Mouse (Mus musculus) left cerebral cortex, postnatal 36 days (tissue): ENCODE measurements around the gene Ifna2. TPM values are rescaled to one million over a fixed set of nuclear protein-coding genes. Genes with fewer than 3 reads are reported as not detected.
A peak's percentile ranks its signal among the peaks of the same experiment; 100 is the strongest.

ENCODE experiments used
- DNase-seq, 2 experiments: peaks; one replicate each; pipeline ENCODE4 v3.0.0; 2021 to 2022; ENCODE audit warnings: low spot score in 2 of 2, mixed read lengths in 1 of 2
- intact Hi-C: fragments of 180-260 bp; cut with DNase I; formaldehyde crosslinking; loops from one replicate; pipeline ENCODE4 v1.15.1; 2025
- total RNA-seq, 2 experiments: library from RNA; stranded (reverse); gene quantifications; 2 replicates each; pipeline ENCODE4 v1.2.3; 2021

The Ifna2 gene
- not detected for total RNA-seq

DNA sequence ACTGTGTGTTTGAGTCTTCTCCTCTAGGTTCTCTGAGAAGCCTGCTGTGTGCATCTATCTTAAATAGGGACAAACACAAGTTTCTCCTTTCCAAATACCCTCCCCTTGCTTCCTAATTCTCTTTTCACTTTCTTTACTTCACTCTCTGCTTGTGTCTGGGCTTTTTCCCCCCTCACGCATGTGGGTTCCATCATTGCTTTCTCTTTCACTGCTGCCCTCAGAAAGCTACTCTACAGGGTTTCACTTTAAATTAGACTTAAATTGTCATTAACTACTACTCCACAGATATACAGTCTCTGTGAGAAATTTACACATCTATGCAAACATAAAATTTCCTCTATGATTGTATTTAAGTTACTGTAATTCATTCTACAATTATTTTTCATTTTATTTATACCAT lies at the start of gene Ifna2:
Ifna2 (minus strand) TSS at position 101 of the 400 bp plus-strand sequence.
- no peak for DNase-seq
- intact Hi-C loops = no loop called here

DNA sequence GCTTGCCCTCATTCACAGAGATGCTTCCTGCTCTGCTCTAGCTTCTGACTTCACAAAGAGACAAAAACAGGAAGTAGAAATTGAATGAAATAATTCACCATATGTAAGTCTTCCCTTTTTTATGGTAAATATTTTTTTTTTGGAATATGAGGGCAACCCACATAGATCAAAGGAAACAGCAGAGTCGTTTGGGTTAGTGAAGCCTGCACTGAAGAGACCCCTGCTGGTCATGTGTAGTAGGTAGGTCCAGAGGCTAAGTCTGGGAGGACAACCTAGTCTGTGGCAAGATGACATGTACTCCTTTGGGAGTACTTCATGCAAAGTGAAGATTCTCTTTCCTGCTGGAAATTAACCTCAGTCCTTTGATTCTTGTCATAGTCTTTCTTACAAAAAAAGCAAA lies 43.6 kb upstream of the Ifna2 start:
- no peak for DNase-seq
- intact Hi-C loops = no loop called here

DNA sequence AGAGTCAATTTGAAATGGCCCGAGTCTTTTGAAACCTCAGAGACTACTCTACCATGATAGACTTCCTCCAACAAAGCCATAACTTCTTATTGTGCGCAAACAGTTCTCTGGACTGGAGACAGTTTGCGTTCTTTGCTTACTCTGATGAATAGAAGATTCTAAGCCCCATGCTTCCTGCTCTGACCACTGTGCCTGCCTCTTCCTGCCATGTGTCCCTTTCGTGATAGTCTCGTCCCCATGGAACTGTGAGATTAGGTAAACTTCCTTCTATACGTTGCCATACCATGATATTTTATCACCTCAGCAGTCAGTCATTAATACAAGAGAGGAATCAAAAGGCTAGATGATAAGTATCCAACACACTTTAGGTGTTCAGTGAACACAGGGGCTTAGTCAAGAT lies 43.0 kb upstream of the Ifna2 start:
- intact Hi-C loops = no loop called here
- no peak for DNase-seq

DNA sequence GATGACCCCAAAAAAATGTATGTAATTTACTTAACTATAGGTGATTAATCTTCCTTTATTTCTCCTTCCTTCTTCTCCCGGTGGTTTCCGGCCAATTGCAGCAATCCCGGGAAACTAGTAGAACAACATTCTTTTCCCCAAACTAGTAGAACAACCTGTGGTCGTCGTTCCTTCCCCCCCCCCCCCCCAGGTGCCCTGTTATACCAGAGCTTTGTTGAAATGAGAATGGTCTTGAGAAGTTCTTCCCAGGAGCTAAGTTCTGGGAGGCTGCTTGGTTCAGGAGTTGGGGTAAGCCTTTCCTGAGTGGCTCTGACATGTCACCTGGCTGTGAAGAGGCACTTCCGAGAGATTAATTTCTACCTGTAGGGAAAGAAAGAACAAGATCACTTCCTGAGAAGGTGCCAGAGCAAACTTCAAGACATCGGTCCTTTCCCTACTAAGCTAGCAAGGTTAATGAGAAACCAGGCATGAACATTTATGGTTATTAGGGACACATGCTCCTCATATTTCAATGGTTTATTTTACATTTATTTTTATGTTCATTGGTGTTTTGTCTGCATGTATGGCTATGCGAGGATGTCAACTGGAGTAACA lies 39.9 kb upstream of the Ifna2 start:
- intact Hi-C loops = no loop called here
- no peak for DNase-seq

DNA sequence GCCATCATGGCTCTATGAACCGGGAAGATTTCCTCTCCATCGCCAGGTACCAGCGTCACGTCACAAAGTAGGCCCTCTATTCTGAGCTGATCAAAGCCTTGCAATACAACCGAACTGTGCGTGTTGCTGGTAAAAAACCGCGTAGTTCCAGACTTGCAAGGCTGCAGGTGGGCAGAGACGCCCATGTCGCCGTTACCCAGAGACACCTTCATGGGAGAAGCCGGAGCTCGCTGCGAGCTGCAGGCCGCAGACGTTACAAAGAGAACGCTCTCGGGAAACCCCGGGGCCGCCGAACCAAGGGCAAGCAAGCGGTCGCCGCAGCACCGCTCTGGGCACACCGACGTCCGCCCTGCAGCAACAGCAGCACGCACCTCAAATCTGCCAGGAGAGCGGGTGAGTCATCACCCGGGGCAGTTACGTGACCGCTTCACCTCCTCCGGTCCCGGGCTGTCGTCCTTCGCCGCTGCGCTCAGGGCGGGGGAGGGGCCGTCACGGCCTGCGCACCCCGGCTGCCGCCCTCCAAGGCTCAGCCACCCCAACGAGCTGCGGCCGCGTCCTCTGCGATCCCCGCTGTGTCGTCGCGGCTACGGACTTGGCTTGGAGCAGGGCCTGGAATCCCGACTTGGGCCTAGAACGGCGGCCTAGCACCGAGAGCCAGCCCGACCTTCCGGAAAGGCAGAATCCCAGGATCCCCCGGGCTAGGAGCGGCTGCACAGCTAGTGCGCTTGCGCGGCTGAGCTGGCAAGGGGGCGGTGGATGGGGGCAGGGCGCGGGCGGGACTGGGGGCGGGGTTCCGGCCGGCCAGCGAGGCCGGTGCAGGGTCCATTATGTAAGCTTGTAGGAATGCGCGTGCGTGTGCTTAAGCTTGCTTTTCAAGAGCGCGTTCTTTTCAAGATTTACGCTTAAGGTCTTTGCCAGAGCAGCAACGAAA lies 38.3 kb upstream of the Ifna2 start, which contains the start of the genes Gm26566 and Klhl9:
Gm26566 (plus strand) TSS at position 15 of the 931 bp plus-strand sequence.
Klhl9 (minus strand) TSS at position 675 of the 931 bp plus-strand sequence.
- DNase-seq = peak; percentile 90 to 92
- intact Hi-C loops = no loop called here

DNA sequence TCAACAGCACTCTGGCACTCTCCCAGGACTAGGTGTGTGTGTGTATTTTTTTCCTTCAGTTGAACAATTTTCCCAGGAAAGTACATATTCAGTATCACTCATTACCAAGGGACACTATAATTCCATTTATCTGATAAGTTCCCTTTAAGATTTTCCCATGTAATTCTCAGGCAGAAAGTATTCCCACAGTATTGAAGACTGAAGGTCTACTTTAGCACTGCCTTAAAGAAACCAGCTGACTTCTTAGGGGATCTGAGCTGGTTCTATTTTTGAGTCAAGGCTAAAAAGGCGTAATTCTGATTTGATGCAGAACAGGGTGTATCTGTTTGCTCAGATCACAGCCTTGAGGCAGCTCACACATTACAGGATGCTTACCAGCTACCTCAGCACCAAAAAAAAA lies 35.0 kb upstream of the Ifna2 start:
- intact Hi-C loops = no loop called here
- DNase-seq = no peak

DNA sequence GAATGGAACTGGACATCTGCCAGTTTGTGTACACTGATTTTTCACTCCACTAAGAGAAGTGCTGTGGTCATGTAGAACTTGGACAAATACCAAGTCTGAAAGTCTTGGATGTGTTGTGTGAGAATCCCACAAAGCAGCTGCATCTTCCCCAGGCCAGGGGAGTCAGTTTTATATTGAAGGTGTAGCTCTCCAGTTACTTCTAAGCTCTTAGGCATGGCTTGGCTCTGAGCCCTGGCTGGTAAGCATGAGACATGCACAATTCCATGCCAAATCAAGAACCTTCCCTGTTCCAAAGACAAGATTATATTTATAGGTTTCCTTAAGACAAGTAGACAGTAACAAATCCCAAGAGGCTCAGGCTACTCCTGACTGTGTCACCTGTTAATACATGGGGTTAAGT lies 31.3 kb upstream of the Ifna2 start:
- intact Hi-C loops = no loop called here
- DNase-seq = no peak

DNA sequence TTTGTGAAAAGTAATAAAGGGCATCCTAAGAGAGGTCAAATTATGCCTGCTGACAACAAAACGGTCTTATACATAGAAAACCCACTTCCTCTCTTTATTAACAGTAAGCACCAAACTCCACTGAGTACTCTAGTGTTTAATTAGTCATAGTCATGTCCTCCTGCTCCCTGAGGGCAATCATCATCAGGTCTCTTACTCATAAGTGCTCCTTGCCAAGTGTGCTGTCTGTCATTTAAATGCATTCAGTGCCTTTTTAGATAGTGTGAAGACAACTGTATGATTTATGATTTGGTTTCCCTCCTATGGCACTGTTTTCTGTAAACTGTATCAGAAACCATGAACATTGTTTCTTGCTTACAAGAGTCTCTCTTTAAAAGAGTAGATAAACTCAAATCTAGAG lies 30.6 kb upstream of the Ifna2 start:
- intact Hi-C loops = no loop called here

DNA sequence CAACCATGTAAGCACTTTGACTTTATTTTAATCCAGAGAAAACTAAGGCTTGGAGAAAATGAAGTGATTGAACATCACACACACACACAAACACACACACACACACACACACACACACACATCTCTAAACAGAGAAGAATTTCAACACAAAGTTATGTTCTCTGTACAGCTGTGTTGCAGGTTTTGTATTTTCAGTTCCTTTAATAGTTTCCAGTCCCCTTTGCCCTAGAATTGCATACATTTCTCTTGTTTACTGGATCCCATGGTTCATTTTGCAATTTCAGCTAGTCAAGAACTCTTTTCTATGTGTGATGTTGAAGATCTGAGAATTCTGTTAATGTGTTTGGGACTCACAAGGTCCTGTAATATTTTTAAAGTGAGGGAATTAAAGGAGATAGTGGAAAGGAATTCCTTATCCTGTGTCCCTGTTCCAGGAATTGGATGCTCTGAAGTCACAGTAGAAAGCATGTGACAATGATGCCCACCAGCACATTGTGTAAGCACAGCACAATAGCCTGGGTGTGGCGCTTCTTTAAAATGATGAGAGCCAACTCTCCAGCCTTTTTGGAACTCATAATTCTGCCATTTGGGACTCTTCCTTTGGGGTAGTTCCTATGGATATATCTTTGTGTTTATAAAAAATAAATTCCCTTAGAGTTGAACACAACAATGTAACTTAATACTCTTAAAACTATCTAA lies 23.6 kb upstream of the Ifna2 start:
- DNase-seq = no peak
- intact Hi-C loops = no loop called here

More for the DNA sequence above, 30.6 kb upstream of the Ifna2 start:
- DNase-seq = no peak

DNA sequence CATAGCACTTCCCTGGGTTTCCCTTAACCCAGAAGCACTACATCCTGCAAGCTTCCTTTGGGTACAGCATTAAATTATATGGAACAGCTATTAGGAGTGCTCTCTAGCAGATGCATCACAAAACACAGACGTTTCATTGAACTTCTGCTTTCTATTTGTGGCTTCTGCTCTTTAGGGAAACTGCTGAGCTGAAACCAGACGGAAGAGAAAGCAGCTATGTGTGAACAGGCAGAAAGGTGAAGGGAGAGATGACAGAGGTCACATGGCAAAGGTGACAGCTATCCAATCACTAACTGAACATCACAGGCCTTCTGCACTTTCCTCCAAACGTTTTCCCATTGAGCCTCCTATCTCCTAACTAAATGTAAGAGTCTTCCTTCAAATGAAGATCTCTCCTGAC lies 22.2 kb upstream of the Ifna2 start:
- intact Hi-C loops = no loop called here
- DNase-seq = no peak

DNA sequence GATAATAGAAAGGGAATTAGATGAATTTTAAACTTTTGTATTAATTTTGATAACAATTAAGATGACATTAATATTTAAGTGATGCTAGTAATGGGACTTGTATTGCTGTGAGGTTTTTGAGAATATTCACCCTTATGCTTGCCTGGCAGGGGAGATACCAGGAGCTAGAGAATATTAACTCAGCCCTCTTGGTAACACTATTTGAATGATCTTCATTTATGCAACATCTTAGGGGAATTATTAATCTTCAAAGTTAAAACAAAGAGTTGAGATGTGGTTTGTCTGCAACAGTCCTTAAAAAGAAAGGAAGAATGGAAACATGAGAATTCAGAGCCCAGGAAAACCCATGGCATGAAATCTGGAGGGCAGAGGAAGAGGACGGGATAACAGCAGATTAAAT lies 15.6 kb upstream of the Ifna2 start:
- DNase-seq = no peak
- intact Hi-C loops = loop anchor here (10.0 kb wide), 1 partner anchor 46 kb away; no protein-coding TSS in a partner anchor

DNA sequence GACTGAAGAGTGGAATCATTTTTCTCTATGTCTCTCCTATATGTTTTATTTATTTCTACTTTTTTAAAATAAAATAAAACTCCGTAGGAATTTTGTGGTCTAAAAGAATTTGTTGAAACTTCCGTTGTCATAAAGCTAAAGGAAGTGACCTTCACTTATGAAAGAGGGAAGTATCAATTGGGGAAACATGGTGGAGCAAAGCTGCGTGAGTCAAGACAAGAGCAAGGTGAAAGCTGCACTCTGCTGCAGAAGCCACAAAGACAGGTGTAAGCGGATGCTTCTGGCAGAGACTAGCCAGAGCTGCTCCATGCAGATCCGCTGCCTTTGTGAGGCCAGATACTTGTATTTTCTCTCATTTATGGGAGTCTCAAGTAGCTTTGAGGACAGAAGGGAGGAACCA lies 15.1 kb upstream of the Ifna2 start:
- intact Hi-C loops = loop anchor here (10.0 kb wide), 1 partner anchor 46 kb away; no protein-coding TSS in a partner anchor

DNA sequence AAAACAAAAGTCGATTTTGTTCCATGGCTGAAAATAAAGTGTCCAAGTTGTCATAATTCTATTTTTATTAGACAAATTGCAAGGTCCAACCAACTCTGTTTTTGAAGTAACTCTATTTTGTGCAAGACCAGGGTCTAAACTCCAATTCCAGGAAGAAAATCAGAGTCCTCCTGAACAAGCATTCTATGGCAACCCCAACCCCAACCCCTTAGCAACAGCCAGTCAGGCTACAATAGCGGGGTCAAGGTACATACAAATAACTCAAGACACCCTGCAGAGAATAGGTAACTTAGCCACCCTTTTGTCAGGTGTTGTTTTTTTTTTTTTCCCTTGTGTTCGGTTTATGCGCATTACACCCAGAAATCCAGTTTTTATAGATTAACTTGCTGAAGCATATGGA lies 14.0 kb upstream of the Ifna2 start:
- no peak for DNase-seq
- intact Hi-C loops = loop anchor here (10.0 kb wide), 1 partner anchor 47 kb away; no protein-coding TSS in a partner anchor

More for the DNA sequence above, 15.1 kb upstream of the Ifna2 start:
- no peak for DNase-seq

DNA sequence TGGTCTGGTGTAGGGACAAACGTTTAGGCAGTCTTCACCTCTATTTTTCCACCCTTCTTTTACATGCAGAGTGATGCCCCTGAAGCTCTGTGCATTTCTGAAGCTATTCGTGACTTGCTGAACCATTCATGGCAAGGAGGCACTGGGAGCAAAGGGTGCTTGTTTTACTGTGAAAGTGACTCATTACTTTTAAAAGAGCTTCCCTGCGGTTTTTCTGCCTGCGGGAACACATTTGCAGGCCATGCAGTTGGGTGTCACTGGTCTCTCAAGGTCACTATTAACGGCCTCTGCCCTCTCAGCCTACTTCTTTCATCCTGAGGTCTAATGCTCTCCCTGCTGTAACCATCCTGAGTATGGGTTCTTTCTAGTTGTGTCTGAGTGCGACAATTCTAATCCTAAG lies 13.4 kb upstream of the Ifna2 start:
- intact Hi-C loops = loop anchor here (10.0 kb wide), 1 partner anchor 48 kb away; no protein-coding TSS in a partner anchor
- no peak for DNase-seq

DNA sequence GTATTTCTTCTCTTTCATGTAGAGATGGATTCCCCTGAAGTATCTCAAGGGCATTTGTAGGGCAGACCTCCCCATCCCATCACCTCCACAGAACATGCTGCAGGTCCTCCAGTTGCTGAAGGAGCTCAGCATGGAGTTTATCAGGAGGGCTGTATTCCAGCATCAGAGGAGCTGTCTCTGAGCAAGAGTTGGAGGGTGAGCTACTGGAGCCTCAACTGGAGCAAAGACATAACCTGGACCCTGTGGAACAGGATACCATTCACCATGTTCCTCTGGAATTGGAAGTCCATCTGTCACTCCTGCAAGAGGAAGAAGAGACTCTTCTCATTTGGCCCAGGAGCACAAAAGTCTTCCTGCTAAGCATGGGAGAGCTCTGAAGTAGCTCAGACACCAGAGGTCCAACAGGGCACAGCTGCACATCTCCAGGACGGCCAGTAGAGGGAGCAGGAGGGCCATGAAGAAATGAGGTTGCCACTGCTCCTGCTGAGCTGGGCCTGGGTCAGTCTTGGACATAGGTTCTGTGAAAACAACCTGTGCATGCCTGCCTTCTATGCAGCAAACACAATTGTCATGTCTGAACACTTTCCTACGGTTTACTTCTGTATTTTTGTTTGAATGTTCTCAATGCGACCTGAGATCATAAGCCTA lies 12.6 kb upstream of the Ifna2 start:
- DNase-seq = peak; percentile 57 to 60
- intact Hi-C loops = loop anchor here (10.0 kb wide), 1 partner anchor 48 kb away; no protein-coding TSS in a partner anchor

DNA sequence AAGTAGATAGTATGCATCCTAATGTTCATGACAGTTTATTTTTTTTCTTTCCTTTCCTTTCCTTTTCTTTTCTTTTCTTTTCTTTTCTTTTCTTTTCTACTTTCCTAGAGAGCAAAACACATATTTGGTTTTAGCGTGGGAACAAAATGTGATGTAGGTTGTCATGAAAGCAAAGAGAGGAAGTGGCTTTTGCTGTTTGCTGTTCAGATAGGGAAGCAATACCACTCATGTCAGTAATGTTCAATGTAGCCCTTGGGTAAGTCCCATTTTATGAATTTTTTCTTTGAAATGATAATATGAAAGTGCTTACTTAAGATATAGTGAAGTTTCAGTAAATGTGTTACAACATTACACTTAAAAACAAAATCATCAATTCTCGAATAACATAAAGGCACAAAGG lies 9.7 kb upstream of the Ifna2 start:
- intact Hi-C loops = loop anchor here (10.0 kb wide), 1 partner anchor 51 kb away; no protein-coding TSS in a partner anchor

DNA sequence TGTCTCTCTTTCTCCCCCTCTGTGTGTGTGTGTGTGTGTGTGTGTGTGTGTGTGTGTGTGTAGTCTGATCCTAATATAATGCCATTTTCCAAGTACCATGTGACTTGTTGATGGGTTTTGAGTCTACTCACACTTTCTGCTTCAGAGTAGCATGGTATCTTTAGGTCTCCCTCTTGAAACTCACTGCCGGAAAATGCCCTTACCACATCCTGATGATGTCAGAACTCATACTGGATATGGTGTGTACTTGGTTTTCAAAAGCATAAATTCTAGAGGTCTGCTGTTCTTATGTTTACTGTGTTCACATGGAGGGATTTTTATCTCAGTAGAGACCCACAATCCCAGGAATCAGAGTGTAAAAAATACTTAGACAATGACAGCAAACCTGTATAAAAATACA lies 8.8 kb upstream of the Ifna2 start:
- no peak for DNase-seq
- intact Hi-C loops = loop anchor here (10.0 kb wide), 1 partner anchor 52 kb away; no protein-coding TSS in a partner anchor

More for the DNA sequence above, 9.7 kb upstream of the Ifna2 start:
- no peak for DNase-seq

DNA sequence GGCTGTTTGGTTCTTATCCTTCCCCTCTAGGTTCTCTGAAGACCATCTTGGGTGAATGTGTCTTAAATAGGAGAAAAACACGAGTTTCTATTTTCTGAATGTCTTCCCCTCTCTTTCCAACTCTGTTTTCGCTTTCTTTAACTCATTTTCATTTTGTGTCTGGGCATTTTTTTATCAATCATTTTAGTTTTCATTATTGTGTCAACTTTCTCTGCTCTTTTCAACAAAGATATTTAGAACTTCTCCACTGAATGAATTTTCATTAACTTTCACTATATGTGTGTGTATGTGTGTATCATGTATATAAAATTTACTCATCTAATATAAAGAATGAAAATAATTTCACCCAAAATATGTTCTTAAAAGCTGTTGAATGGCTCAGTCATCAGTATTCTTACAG lies 7.5 kb upstream of the Ifna2 start, which contains the start of gene Ifnab:
Ifnab (minus strand) TSS at position 101 of the 400 bp plus-strand sequence.
- intact Hi-C loops = loop anchor here (10.0 kb wide), 1 partner anchor 54 kb away; no protein-coding TSS in a partner anchor
- no peak for DNase-seq

DNA sequence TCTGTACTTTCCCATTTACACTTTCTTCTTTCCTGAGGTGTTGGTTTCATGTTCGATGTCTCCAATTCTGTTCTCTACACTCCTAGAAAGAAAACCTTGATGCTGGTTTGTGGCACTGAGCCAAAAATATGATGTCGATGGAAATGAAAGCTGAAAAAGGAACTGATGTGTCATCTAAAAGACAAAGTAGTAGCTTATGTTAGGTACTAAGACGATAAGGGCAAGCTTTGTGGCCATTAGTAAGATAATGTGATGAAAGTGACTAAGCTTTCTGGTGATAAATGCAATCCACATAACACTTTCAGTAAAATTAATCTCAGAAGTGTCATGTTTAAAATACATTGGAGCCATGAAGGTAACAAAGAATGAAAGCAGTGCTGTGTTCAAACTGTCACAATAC lies 2.4 kb downstream of the Ifna2 start:
- DNase-seq = no peak
- intact Hi-C loops = no loop called here
